Mouse (Mus musculus) hindbrain, embryonic 12.5 days (tissue): ENCODE data around the gene Plcb4. TPM values are rescaled to one million over a fixed set of nuclear protein-coding genes. Genes with fewer than 3 reads are reported as not detected.

Source experiments
- ATAC-seq: fragments of 200-750 bp; cut with Nextera tagmentation; 2 replicates; pipeline ENCODE4 v1.8.0; 2017; ENCODE audit warnings: moderate TSS enrichment; ENCODE audit not compliant: low FRiP score
- H3K27ac ChIP-seq: fragments of 300-500 bp; sonication (generic); 2 replicates; pipeline ENCODE4 v1.5.1; 2016; ENCODE audit warnings: mild to moderate bottlenecking
- H3K27me3 ChIP-seq: fragments of 300-500 bp; sonication (generic); 2 replicates; pipeline ENCODE4 v1.6.1; 2016; ENCODE audit warnings: mild to moderate bottlenecking
- H3K36me3 ChIP-seq: fragments of 300-500 bp; sonication (generic); 2 replicates; pipeline ENCODE4 v1.6.1; 2016; ENCODE audit warnings: mild to moderate bottlenecking
- H3K4me1 ChIP-seq: fragments of 300-500 bp; sonication (generic); 2 replicates; pipeline ENCODE4 v1.6.1; 2016
- H3K4me2 ChIP-seq: fragments of 300-500 bp; sonication (generic); replicated peaks from 2 replicates; pipeline ENCODE4 v1.6.1; 2016; ENCODE audit warnings: mild to moderate bottlenecking
- H3K4me3 ChIP-seq: fragments of 300-500 bp; sonication (generic); 2 replicates; pipeline ENCODE4 v1.5.1; 2016; ENCODE audit warnings: mild to moderate bottlenecking
- H3K9ac ChIP-seq: fragments of 300-500 bp; sonication (generic); 2 replicates; pipeline ENCODE4 v1.6.1; 2016; ENCODE audit warnings: mild to moderate bottlenecking, moderate library complexity
- H3K9me3 ChIP-seq: fragments of 300-500 bp; sonication (generic); replicated peaks from 2 replicates; pipeline ENCODE4 v1.6.1; 2016; ENCODE audit warnings: mild to moderate bottlenecking
- WGBS: fragments of 180-500 bp; shearing (Covaris S2); methylation state at CpG from one replicate; pipeline ENCODE4 v1.1.7; 2016; 5-methylcytosine and 5-hydroxymethylcytosine counted together
- polyA plus RNA-seq: library from polyadenylated mRNA; unstranded; fragments of >200 nt; fragmentation: Nextera tagmentation; extraction: Ambion mirVana; gene quantifications from 2 replicates; pipeline ENCODE4 v1.2.1, GENCODE M21; 2016

Plcb4 gene
- polyA plus RNA-seq, 1 experiment from 2014 or later = 29.8 TPM

DNA sequence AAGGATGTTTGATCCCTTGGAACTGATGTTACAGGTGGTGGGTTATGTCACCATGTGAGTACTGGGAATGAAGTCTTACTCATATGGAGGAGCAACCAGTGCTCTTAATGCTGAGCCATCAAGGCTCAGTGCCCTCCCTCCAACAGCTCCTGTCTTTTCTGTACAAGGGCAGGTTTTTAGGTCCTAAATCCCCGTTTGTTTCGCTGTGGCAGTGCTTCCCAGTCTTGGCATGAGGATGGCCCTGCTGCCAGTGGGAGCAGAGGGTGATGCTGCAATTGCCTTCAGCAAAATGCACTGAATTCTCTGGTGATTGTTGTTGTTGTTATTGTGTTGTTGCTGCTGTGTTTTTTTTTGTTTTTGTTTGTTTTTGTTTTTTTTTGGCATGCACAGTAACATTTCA is 175.6 kb downstream of the Plcb4 start:
- H3K27ac ChIP-seq = no peak overlapping the region
- WGBS = 86% methylated on average over 2 of the region's 2 CpGs
- no peaks in the 10 kb centered on the region for H3K9me3 ChIP-seq
- no peaks in the 10 kb centered on the region for H3K36me3 ChIP-seq
- H3K4me1 ChIP-seq = no peaks in the 10 kb centered on the region
- H3K9ac ChIP-seq = no peak overlapping the region
- no peak for ATAC-seq
- no peak overlapping the region for H3K4me3 ChIP-seq
- no peaks in the 10 kb centered on the region for H3K27me3 ChIP-seq
- H3K4me2 ChIP-seq = no peak overlapping the region

DNA sequence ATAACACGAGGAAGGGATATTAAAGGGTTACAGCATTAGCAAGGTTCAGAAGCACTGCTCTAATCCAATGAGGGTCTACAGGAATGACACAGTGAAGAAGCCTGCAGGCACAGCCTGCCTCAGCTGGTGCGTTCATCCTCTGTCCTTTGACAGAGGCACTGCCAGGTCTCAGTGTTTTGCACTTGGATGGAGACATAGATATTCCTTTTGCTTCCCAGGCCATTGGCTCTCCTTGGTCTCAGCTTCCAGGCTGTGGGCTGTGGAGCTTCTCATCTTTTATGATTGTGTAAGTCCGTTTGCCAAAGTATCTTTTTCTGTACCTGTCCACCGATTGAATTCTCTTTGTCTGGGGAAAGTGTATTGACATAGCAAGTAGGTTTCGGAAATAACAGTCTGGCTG is 177.1 kb downstream of the Plcb4 start:
- Histone ChIP-seq H3K9me3 (no peaks in the 10 kb centered on the region), H3K36me3 (no peaks in the 10 kb centered on the region), H3K4me1 (no peaks in the 10 kb centered on the region), H3K9ac (no peak overlapping the region), H3K27ac (no peak overlapping the region), H3K27me3 (no peaks in the 10 kb centered on the region), H3K4me2 (no peak overlapping the region), H3K4me3 (no peak overlapping the region)
- WGBS = 88% methylated on average over 5 of the region's 5 CpGs
- no peak for ATAC-seq

GRCm38 (mm10) chr2:135836426-135836825 is 177.6 kb downstream of the Plcb4 start:
- H3K4me1 ChIP-seq = no peaks in the 10 kb centered on the region
- no peak overlapping the region for H3K9ac ChIP-seq
- H3K27ac ChIP-seq = no peak overlapping the region
- no peak overlapping the region for H3K4me2 ChIP-seq
- no peaks in the 10 kb centered on the region for H3K27me3 ChIP-seq
- WGBS = 83% methylated on average over 3 of the region's 3 CpGs
- H3K36me3 ChIP-seq = no peaks in the 10 kb centered on the region
- H3K4me3 ChIP-seq = no peak overlapping the region
- H3K9me3 ChIP-seq = no peaks in the 10 kb centered on the region
- no peak for ATAC-seq

- Histone ChIP-seq H3K9ac (no peak overlapping the region), H3K4me3 (no peak overlapping the region), H3K36me3 (no peaks in the 10 kb centered on the region), H3K27me3 (no peaks in the 10 kb centered on the region), H3K4me2 (no peak overlapping the region), H3K9me3 (no peaks in the 10 kb centered on the region), H3K27ac (no peak overlapping the region), H3K4me1 (no peaks in the 10 kb centered on the region)
- ATAC-seq = no peak
- WGBS = 67% methylated on average over 1 of the region's 1 CpGs
These were observed 178.9 kb downstream of the Plcb4 start for GRCm38 (mm10) chr2:135837730-135838129.

DNA sequence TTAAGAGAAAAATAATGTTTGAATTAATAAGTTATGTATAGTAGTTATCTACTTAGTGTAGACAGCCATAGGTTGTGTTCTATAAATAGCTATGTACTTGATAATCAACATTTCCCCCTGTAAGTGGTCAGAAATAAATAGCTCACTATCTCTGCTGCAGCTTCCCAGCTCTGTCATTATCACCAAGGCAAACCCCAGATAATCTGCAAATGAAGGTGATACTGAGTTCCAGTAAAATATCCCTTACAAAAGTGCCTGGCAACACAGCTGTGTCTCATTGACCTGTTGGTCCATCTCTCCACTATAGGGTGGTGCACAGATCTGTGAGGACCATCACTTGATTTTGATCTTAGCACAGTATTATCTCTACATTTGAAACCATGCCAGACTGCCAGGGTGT is 179.3 kb downstream of the Plcb4 start:
- Histone ChIP-seq H3K36me3 (no peaks in the 10 kb centered on the region), H3K27ac (no peak overlapping the region), H3K4me1 (no peaks in the 10 kb centered on the region), H3K4me2 (no peak overlapping the region), H3K27me3 (no peaks in the 10 kb centered on the region), H3K4me3 (no peak overlapping the region), H3K9me3 (no peaks in the 10 kb centered on the region), H3K9ac (no peak overlapping the region)
- ATAC-seq = no peak

DNA sequence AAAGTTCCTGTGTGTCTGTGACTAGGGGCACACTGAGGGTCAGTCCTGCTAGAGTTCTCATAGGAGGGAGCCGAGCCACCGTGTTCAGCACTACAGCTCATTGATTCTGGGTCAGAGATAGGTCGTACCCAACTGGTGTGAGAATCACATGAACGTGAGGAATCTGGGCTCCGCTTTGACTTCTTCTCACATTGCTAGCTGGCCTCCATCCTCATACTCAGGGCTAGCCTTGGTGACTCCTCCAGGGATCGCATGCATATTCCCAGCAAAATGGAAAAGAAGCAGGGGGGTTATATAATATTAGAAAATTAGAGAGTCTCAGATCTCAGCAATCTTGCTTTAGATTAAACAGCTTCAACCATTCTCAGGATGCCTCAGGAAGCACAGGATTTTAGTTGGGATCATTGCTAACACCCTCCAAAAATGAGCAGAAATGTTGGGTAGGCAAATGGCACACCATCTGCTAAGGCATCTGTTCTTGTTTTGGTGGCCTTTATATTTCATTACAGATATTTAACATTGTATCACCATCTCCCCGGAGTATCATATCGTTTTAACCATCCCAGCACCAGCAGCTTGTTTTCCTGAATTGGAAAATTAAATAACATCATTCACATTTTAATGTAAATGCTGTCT is 180.0 kb downstream of the Plcb4 start:
- no peak overlapping the region for H3K4me2 ChIP-seq
- 83% methylated on average over 8 of the region's 8 CpGs for WGBS
- no peaks in the 10 kb centered on the region for H3K27me3 ChIP-seq
- H3K4me1 ChIP-seq = no peaks in the 10 kb centered on the region
- H3K27ac ChIP-seq = no peak overlapping the region
- H3K4me3 ChIP-seq = no peak overlapping the region
- no peak overlapping the region for H3K9ac ChIP-seq
- no peaks in the 10 kb centered on the region for H3K36me3 ChIP-seq
- ATAC-seq = no peak
- H3K9me3 ChIP-seq = no peaks in the 10 kb centered on the region

- Histone ChIP-seq H3K27ac (no peak overlapping the region), H3K27me3 (no peaks in the 10 kb centered on the region), H3K36me3 (no peaks in the 10 kb centered on the region), H3K4me2 (no peak overlapping the region), H3K4me1 (no peaks in the 10 kb centered on the region), H3K4me3 (no peak overlapping the region), H3K9me3 (no peaks in the 10 kb centered on the region), H3K9ac (no peak overlapping the region)
- WGBS = 82% methylated on average over 8 of the region's 8 CpGs
- no peak for ATAC-seq
These were observed 184.9 kb downstream of the Plcb4 start for GRCm38 (mm10) chr2:135843721-135844120.

GRCm38 (mm10) chr2:135846903-135847302 is 188.1 kb downstream of the Plcb4 start:
- WGBS = 94% methylated on average over 3 of the region's 3 CpGs
- ATAC-seq = no peak
- H3K4me3 ChIP-seq = no peak overlapping the region
- H3K9ac ChIP-seq = no peak overlapping the region
- no peak overlapping the region for H3K4me2 ChIP-seq
- no peaks in the 10 kb centered on the region for H3K36me3 ChIP-seq
- H3K27me3 ChIP-seq = no peaks in the 10 kb centered on the region
- no peaks in the 10 kb centered on the region for H3K9me3 ChIP-seq
- H3K27ac ChIP-seq = no peak overlapping the region
- H3K4me1 ChIP-seq = no peaks in the 10 kb centered on the region; the same call in 1 of the 2 replicates

DNA sequence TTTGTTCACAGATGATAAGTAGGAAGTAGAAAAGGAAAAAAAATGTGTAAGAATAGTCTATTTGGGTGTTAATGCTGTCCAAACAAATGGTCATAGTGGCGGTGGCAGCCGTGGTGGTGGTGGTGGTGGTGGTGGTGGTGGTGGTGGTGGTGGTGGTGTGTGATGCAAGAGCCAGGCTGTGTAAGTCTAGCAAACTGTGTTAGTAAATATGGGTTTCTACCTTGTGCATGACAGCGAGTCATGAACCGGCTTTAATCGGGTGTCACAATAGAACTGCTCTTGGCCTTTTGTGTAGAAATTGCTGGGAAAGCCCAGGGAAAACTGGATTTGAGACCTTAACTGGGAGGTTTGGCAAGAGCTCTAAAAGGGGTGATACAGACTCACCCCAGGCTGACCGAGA is 188.9 kb downstream of the Plcb4 start:
- WGBS = 88% methylated on average over 5 of the region's 6 CpGs
- no peaks in the 10 kb centered on the region; the same call in 1 of the 2 replicates for H3K4me1 ChIP-seq
- ATAC-seq = no peak
- no peaks in the 10 kb centered on the region for H3K27me3 ChIP-seq
- H3K27ac ChIP-seq = no peak overlapping the region
- no peaks in the 10 kb centered on the region for H3K9me3 ChIP-seq
- H3K36me3 ChIP-seq = no peaks in the 10 kb centered on the region
- H3K4me2 ChIP-seq = no peak overlapping the region
- no peak overlapping the region for H3K4me3 ChIP-seq
- H3K9ac ChIP-seq = no peak overlapping the region

DNA sequence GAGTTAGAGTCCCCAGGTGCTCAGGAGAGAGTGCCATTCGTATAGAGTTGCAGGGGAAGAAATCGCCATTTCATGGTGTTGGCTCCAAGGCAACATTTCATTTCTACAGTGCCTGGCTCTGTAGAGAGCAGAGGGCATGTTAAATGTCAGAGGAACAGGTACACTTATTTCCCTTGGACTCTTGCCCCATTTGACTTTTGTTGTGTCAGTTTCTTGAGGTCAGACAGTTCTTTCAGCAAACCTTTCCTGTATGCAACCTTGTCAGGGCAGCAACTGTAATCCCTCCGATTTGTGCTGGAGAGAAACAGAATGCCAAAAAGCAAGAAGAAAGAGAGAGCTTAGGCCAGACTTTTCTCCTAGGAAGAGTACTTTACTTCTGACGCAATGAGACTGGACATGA is 189.4 kb downstream of the Plcb4 start:
- Histone ChIP-seq H3K4me2 (no peak overlapping the region), H3K27ac (no peak overlapping the region), H3K4me3 (no peak overlapping the region), H3K9me3 (no peaks in the 10 kb centered on the region), H3K36me3 (no peaks in the 10 kb centered on the region), H3K4me1 (no peaks in the 10 kb centered on the region; the same call in 1 of the 2 replicates), H3K27me3 (no peaks in the 10 kb centered on the region), H3K9ac (no peak overlapping the region)
- WGBS = 85% methylated on average over 4 of the region's 4 CpGs
- ATAC-seq = no peak

DNA sequence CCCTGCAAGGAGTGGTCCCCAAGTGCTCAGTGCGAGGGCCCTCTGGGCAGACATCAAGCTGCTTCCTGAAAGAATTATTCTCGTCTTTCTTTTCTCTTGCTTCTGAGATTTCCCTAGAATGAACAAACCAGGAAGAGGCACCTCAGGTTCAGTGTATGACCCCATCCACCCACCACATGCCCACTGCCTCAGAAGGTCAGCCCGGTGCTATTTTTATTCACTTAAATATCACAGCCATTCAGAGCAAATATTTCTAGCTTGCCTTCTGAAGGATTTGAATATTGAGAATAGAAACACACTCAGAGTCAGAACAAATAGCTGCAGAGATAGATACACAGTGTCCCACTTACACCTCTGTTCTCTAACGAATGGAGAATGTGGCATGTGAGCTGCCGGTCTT is 193.2 kb downstream of the Plcb4 start:
- Histone ChIP-seq H3K9me3 (no peaks in the 10 kb centered on the region), H3K9ac (no peak overlapping the region), H3K4me3 (no peak overlapping the region), H3K27ac (no peak overlapping the region), H3K4me2 (no peak overlapping the region), H3K36me3 (no peaks in the 10 kb centered on the region), H3K4me1 (peaks cover 4% of the 10 kb centered on the region; the same call in 1 of the 2 replicates), H3K27me3 (no peaks in the 10 kb centered on the region)
- 81% methylated on average over 5 of the region's 5 CpGs for WGBS
- ATAC-seq = no peak

GRCm38 (mm10) chr2:135853085-135853484 is 194.3 kb downstream of the Plcb4 start:
- Histone ChIP-seq H3K27ac (no peak overlapping the region), H3K4me1 (peaks cover 4% of the 10 kb centered on the region; the same call in 1 of the 2 replicates), H3K27me3 (no peaks in the 10 kb centered on the region), H3K36me3 (no peaks in the 10 kb centered on the region), H3K9me3 (no peaks in the 10 kb centered on the region), H3K4me2 (no peak overlapping the region), H3K4me3 (no peak overlapping the region), H3K9ac (no peak overlapping the region)
- 95% methylated on average over 2 of the region's 2 CpGs for WGBS
- no peak for ATAC-seq

DNA sequence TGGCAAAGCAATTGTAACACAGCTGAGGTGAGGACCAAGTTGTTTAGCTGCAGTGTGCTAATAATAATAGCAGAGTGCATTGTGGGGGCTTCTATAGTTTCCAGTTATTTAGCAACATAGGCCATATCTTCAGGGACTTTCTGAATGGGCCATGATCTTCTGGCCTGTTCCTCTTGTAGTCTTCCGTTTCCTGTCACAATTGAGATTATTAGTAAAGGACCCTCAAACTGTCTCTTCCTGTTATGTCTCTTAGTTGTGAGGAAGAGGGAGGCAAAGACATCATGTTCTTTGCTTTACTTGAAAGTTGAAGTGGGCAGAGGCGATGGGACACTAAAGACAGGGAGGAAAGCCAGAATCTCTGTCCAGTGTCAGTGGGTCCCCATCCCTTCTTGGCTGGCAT is 195.2 kb downstream of the Plcb4 start:
- H3K4me3 ChIP-seq = no peak overlapping the region
- H3K4me2 ChIP-seq = no peak overlapping the region
- no peak overlapping the region for H3K27ac ChIP-seq
- H3K36me3 ChIP-seq = no peaks in the 10 kb centered on the region
- peaks cover 4% of the 10 kb centered on the region; the same call in 1 of the 2 replicates for H3K4me1 ChIP-seq
- 96% methylated on average over 2 of the region's 2 CpGs for WGBS
- H3K9ac ChIP-seq = no peak overlapping the region
- no peaks in the 10 kb centered on the region for H3K27me3 ChIP-seq
- H3K9me3 ChIP-seq = no peaks in the 10 kb centered on the region
- no peak for ATAC-seq
